Mouse (Mus musculus) right cerebral cortex, postnatal 14 days (tissue): ENCODE measurements at regions not wholly inside any gene's neighbourhood (a gene's known extent, or its start where the extent isn't known, plus 50 kb on each side); places are given as distances from the start of the nearest gene placed in this dataset.

Source experiments
- DNase-seq: peaks from one replicate; pipeline ENCODE4 v3.0.0; 2022

- no peak for DNase-seq
Measured at GRCm38 (mm10) chr2:3941496-3941895, 76.0 kb upstream of the Frmd4a start.

- no peak for DNase-seq
Measured at GRCm38 (mm10) chr2:3947432-3947831, 70.1 kb upstream of the Frmd4a start.

GRCm38 (mm10) chr2:3948331-3948730 is 69.2 kb upstream of the Frmd4a start:
- DNase-seq, result no peak

- no peak for DNase-seq
Measured at GRCm38 (mm10) chr2:3957491-3957890, 60.0 kb upstream of the Frmd4a start.

- peak; percentile 48 for DNase-seq
Measured at GRCm38 (mm10) chr2:3958065-3958641, 59.4 kb upstream of the Frmd4a start.

- no peak for DNase-seq
Measured at GRCm38 (mm10) chr2:3958711-3959110, 58.8 kb upstream of the Frmd4a start.

GRCm38 (mm10) chr2:3959181-3959580 is 58.3 kb upstream of the Frmd4a start:
- DNase-seq, result no peak

- no peak for DNase-seq
Measured at GRCm38 (mm10) chr2:3960213-3960612, 57.3 kb upstream of the Frmd4a start.

- DNase-seq, result no peak
Measured at GRCm38 (mm10) chr2:3964351-3964750, 53.2 kb upstream of the Frmd4a start.
